Mouse (Mus musculus): ENCODE measurements around the gene Gcnt2. TPM values are rescaled to one million over a fixed set of nuclear protein-coding genes. Genes with fewer than 3 reads are reported as not detected.

Gene Gcnt2
- polyA plus RNA-seq, 1 experiment from 2014 or later = 5.3 TPM

GRCm38 (mm10) chr13:40908044-40908443, 48.5 kb downstream of the Gcnt2 start:
- H3K27me3 ChIP-seq (replicated peaks; ENCODE audit: control insufficient read depth, insufficient read depth, low read length) = no peaks in the 10 kb centered on the region
- no peak overlapping the region for H3K4me2 ChIP-seq (ENCODE audit: low read length)
- no peak overlapping the region for H3K27ac ChIP-seq (ENCODE audit: low read depth, low read length)
- no peaks in the 10 kb centered on the region for H3K4me1 ChIP-seq (ENCODE audit: control insufficient read depth, insufficient read depth, low read depth, low read length)
- no peaks in the 10 kb centered on the region for H3K36me3 ChIP-seq (ENCODE audit: control insufficient read depth, insufficient read depth, low read length)
- no peak overlapping the region for H3K4me3 ChIP-seq (ENCODE audit: low read length)
- 60% methylated on average over 6 of the region's 6 CpGs for WGBS
- ATAC-seq = no peak
- H3K9me3 ChIP-seq (ENCODE audit: control insufficient read depth, low read length) = no peaks in the 10 kb centered on the region
- H3K9ac ChIP-seq (ENCODE audit: low read depth, low read length) = no peak overlapping the region

GRCm38 (mm10) chr13:40909060-40909459, 49.5 kb downstream of the Gcnt2 start:
- Histone ChIP-seq H3K4me3 (ENCODE audit: low read length) (no peak overlapping the region), H3K4me1 (ENCODE audit: control insufficient read depth, insufficient read depth, low read depth, low read length) (no peaks in the 10 kb centered on the region), H3K27ac (ENCODE audit: low read depth, low read length) (no peak overlapping the region), H3K4me2 (ENCODE audit: low read length) (no peak overlapping the region), H3K27me3 (replicated peaks; ENCODE audit: control insufficient read depth, insufficient read depth, low read length) (no peaks in the 10 kb centered on the region), H3K36me3 (ENCODE audit: control insufficient read depth, insufficient read depth, low read length) (no peaks in the 10 kb centered on the region), H3K9ac (ENCODE audit: low read depth, low read length) (no peak overlapping the region), H3K9me3 (ENCODE audit: control insufficient read depth, low read length) (no peaks in the 10 kb centered on the region)
- no peak for ATAC-seq
- WGBS = 83% methylated on average over 8 of the region's 8 CpGs

DNA sequence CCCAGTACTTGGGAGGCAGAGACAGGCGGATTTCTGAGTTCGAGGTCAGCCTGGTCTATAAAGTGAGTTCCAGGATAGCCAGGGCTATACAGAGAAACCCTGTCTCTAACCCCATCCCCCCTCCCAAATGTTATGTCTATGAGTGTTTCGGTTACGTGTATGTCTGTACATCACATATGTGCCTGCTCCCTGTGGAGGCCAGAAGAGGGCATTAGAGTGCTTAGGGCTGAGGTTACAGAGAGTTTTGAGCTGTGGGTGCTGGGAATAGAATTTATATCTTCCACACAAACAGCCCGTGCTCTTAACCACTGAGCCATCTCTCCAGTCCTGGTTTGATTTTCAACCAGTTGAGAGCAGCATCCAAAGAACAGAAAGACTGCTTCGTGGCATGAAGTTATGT, 50.5 kb downstream of the Gcnt2 start:
- WGBS = 95% methylated on average over 6 of the region's 6 CpGs
- Histone ChIP-seq H3K4me2 (ENCODE audit: low read length) (no peak overlapping the region), H3K27ac (ENCODE audit: low read depth, low read length) (no peak overlapping the region), H3K9me3 (ENCODE audit: control insufficient read depth, low read length) (no peaks in the 10 kb centered on the region), H3K4me3 (ENCODE audit: low read length) (no peak overlapping the region), H3K4me1 (ENCODE audit: control insufficient read depth, insufficient read depth, low read depth, low read length) (no peaks in the 10 kb centered on the region), H3K27me3 (replicated peaks; ENCODE audit: control insufficient read depth, insufficient read depth, low read length) (no peaks in the 10 kb centered on the region), H3K36me3 (ENCODE audit: control insufficient read depth, insufficient read depth, low read length) (no peaks in the 10 kb centered on the region), H3K9ac (ENCODE audit: low read depth, low read length) (no peak overlapping the region)
- ATAC-seq = no peak

- no peaks in the 10 kb centered on the region for H3K36me3 ChIP-seq (ENCODE audit: control insufficient read depth, insufficient read depth, low read length)
- H3K27me3 ChIP-seq (replicated peaks; ENCODE audit: control insufficient read depth, insufficient read depth, low read length) = no peaks in the 10 kb centered on the region
- H3K4me3 ChIP-seq (ENCODE audit: low read length) = no peak overlapping the region
- no peak overlapping the region for H3K27ac ChIP-seq (ENCODE audit: low read depth, low read length)
- no peaks in the 10 kb centered on the region for H3K9me3 ChIP-seq (ENCODE audit: control insufficient read depth, low read length)
- H3K4me1 ChIP-seq (ENCODE audit: control insufficient read depth, insufficient read depth, low read depth, low read length) = peaks cover 5% of the 10 kb centered on the region
- H3K4me2 ChIP-seq (ENCODE audit: low read length) = no peak overlapping the region
- 91% methylated on average over 6 of the region's 6 CpGs for WGBS
- ATAC-seq = no peak
- H3K9ac ChIP-seq (ENCODE audit: low read depth, low read length) = no peak overlapping the region
Measured at GRCm38 (mm10) chr13:40911951-40912350, 52.4 kb downstream of the Gcnt2 start.

- whole genome bisulfite sequencing = 88% methylated on average over 14 of the region's 14 CpGs
- Histone ChIP-seq H3K4me2 (ENCODE audit: low read length) (no peak overlapping the region), H3K4me1 (ENCODE audit: control insufficient read depth, insufficient read depth, low read depth, low read length) (peaks cover 11% of the 10 kb centered on the region), H3K9ac (ENCODE audit: low read depth, low read length) (no peak overlapping the region), H3K36me3 (ENCODE audit: control insufficient read depth, insufficient read depth, low read length) (no peaks in the 10 kb centered on the region), H3K27me3 (replicated peaks; ENCODE audit: control insufficient read depth, insufficient read depth, low read length) (no peaks in the 10 kb centered on the region), H3K9me3 (ENCODE audit: control insufficient read depth, low read length) (no peaks in the 10 kb centered on the region), H3K4me3 (ENCODE audit: low read length) (no peak overlapping the region), H3K27ac (ENCODE audit: low read depth, low read length) (no peak overlapping the region)
- no peak for ATAC-seq
Measured at GRCm38 (mm10) chr13:40913395-40914018, 54.0 kb downstream of the Gcnt2 start.

- H3K27me3 ChIP-seq (replicated peaks; ENCODE audit: control insufficient read depth, insufficient read depth, low read length) = no peaks in the 10 kb centered on the region
- no peaks in the 10 kb centered on the region for H3K36me3 ChIP-seq (ENCODE audit: control insufficient read depth, insufficient read depth, low read length)
- no peak overlapping the region for H3K4me2 ChIP-seq (ENCODE audit: low read length)
- H3K9ac ChIP-seq (ENCODE audit: low read depth, low read length) = no peak overlapping the region
- H3K4me1 ChIP-seq (ENCODE audit: control insufficient read depth, insufficient read depth, low read depth, low read length) = peaks cover 11% of the 10 kb centered on the region
- 74% methylated on average over 4 of the region's 4 CpGs for whole genome bisulfite sequencing
- no peaks in the 10 kb centered on the region for H3K9me3 ChIP-seq (ENCODE audit: control insufficient read depth, low read length)
- ATAC-seq = no peak
- H3K4me3 ChIP-seq (ENCODE audit: low read length) = no peak overlapping the region
- H3K27ac ChIP-seq (ENCODE audit: low read depth, low read length) = no peak overlapping the region
Measured at GRCm38 (mm10) chr13:40914053-40914585, 54.6 kb downstream of the Gcnt2 start.

DNA sequence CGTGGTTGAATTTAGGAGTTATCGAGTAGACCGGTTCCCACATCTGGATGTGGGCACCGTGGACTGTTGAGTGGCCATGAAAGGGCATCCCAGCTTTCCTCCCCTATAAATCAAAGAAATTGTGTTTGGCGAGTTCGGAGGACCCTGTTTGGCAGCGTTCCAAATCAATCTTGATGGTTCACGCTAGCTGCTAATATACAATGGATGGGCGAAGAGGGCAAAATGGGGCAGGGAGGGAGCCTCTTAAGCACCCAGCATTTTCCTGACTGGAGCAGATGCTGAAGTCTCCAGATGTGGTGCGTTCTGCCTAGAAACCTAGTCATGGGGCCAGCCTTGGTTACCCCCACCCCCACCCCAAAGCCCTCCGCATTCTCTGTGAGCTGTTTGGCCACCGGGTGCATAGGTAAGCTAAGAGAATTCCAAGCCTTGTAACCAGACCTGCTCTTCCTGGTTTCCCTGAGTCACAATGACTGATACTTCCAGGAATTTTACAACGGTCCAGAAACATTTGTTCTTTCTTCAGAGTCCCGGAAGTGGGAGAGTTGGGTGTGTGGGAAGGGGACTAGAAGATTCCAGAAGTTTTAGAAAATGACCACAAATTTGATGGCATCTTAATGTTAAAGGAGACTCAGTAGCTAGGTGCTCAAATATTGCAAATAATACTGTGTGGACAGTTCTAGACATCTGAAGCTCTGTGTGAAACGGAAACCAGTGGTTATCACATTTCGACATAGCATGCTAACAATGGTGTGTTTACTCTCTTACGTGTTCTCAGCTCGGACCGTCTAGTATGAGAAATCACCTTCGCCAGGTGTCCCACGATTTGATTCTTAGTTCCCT, 57.0 kb downstream of the Gcnt2 start:
- ATAC-seq = no peak
- no peak overlapping the region for H3K9ac ChIP-seq (ENCODE audit: low read depth, low read length)
- 8% methylated on average over 21 of the region's 21 CpGs for WGBS

DNA sequence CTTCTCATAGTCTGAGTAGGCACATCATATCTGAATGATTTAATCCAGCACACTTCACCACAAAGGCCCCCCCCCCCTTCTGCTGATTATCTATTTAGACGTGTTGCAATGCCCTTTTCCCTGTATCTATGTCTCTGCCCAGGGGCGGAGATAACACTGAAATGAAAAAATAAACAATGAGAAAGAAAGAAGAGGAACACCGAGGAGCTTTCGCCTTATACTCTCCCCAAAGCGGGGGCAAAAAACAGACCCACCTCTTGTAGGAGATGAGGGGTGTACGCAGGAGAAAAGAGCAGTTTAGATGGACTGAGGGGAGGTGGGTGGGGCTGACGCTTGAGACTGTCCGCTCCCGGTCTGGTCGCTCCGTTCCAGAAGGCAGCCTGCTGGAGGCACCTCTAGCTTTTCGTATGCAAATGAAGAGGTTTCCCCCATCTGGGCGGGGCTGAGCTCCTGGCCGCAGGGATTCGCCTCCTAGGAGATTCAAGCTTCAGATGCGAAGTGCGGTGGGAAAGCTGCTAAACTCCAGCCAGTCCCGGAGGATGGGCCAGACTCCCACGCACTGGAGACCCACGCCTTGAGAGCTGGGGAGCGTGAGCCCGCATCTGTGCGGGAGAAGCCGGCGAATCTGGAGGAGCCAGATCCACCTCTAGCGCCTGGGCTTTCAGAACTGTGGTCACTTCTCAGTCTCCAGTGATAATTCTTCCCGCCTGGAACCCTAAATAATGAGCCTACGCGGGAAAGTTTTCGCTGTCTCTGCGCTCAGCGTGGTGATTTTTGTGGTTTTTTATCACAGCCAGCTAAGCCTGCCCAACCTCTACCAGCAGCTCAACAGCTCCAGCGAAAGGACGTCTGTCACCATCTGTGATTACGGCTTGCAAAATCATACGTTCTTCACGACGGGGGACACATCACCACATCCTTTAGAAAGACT, 57.9 kb downstream of the Gcnt2 start:
- Histone ChIP-seq H3K9me3 (ENCODE audit: control insufficient read depth, low read length) (no peaks in the 10 kb centered on the region), H3K36me3 (ENCODE audit: control insufficient read depth, insufficient read depth, low read length) (no peaks in the 10 kb centered on the region), H3K4me1 (ENCODE audit: control insufficient read depth, insufficient read depth, low read depth, low read length) (peaks cover 11% of the 10 kb centered on the region), H3K27me3 (replicated peaks; ENCODE audit: control insufficient read depth, insufficient read depth, low read length) (no peaks in the 10 kb centered on the region), H3K4me2 (ENCODE audit: low read length) (peak overlapping the region; percentile 65), H3K4me3 (ENCODE audit: low read length) (peak overlapping the region; percentile 55), H3K9ac (ENCODE audit: low read depth, low read length) (peak overlapping the region; percentile 69), H3K27ac (ENCODE audit: low read depth, low read length) (peak overlapping the region; percentile 21; the same call in 1 of the 2 replicates)
- ATAC-seq = peak; percentile 83
- under 1% methylated on average over 38 of the region's 38 CpGs for WGBS

More for the DNA sequence above, 57.0 kb downstream of the Gcnt2 start:
- Histone ChIP-seq H3K9me3 (ENCODE audit: control insufficient read depth, low read length) (no peaks in the 10 kb centered on the region), H3K4me3 (ENCODE audit: low read length) (peak overlapping the region; percentile 55), H3K36me3 (ENCODE audit: control insufficient read depth, insufficient read depth, low read length) (no peaks in the 10 kb centered on the region), H3K4me1 (ENCODE audit: control insufficient read depth, insufficient read depth, low read depth, low read length) (peaks cover 11% of the 10 kb centered on the region), H3K27ac (ENCODE audit: low read depth, low read length) (no peak overlapping the region), H3K4me2 (ENCODE audit: low read length) (peak overlapping the region; percentile 65), H3K27me3 (replicated peaks; ENCODE audit: control insufficient read depth, insufficient read depth, low read length) (no peaks in the 10 kb centered on the region)

All from hindbrain, embryonic 16.5 days (tissue).